Mouse (Mus musculus) lung, embryonic 16.5 days (tissue): ENCODE data around the gene Adnp. TPM values are rescaled to one million over a fixed set of nuclear protein-coding genes. Genes with fewer than 3 reads are reported as not detected.

Experiments
- ATAC-seq: fragments of 200-750 bp; cut with Nextera tagmentation; 2 replicates; pipeline ENCODE4 v1.8.0; 2017; ENCODE audit warnings: low read depth, mild to moderate bottlenecking, moderate library complexity
- H3K27ac ChIP-seq: fragments of 300-500 bp; sonication (generic); 2 replicates; pipeline ENCODE4 v1.5.1; 2014; ENCODE audit warnings: mild to moderate bottlenecking, control low read depth, low read length
- H3K27me3 ChIP-seq: fragments of 300-500 bp; sonication (generic); 2 replicates; pipeline ENCODE4 v1.6.1; 2014; ENCODE audit warnings: low read depth, low read length, mixed read lengths; ENCODE audit not compliant: control insufficient read depth, insufficient read depth
- H3K36me3 ChIP-seq: fragments of 300-500 bp; sonication (generic); 2 replicates; pipeline ENCODE4 v1.6.1; 2014; ENCODE audit warnings: low read length; ENCODE audit not compliant: control insufficient read depth, insufficient read depth
- H3K4me1 ChIP-seq: fragments of 300-500 bp; sonication (generic); replicated peaks from 2 replicates; pipeline ENCODE4 v1.6.1; 2014; ENCODE audit warnings: low read length, mixed read lengths; ENCODE audit not compliant: control insufficient read depth, insufficient read depth
- H3K4me2 ChIP-seq: fragments of 300-500 bp; sonication (generic); 2 replicates; pipeline ENCODE4 v1.6.1; 2014; ENCODE audit warnings: low read depth, low read length, control low read depth
- H3K4me3 ChIP-seq: fragments of 300-500 bp; sonication (generic); 2 replicates; pipeline ENCODE4 v1.5.1; 2014; ENCODE audit warnings: mild to moderate bottlenecking, low read length, control low read depth
- H3K9ac ChIP-seq: fragments of 300-500 bp; sonication (generic); 2 replicates; pipeline ENCODE4 v1.6.1; 2014; ENCODE audit warnings: low read length, control low read depth
- H3K9me3 ChIP-seq: fragments of 300-500 bp; sonication (generic); 2 replicates; pipeline ENCODE4 v1.6.1; 2016; ENCODE audit warnings: low read length; ENCODE audit not compliant: control insufficient read depth
- WGBS: fragments of 180-500 bp; shearing (Covaris S2); extraction: QIAGEN DNeasy Blood & Tissue Kit; methylation state at CpG from one replicate; pipeline ENCODE4 v1.1.7; 2014; 5-methylcytosine and 5-hydroxymethylcytosine counted together
- microRNA-seq: library from miRNA; unstranded; fragments of <30 nt; microRNA quantifications from one replicate; pipeline ENCODE4, GENCODE M21; 2016
- polyA plus RNA-seq: library from polyadenylated mRNA; unstranded; fragments of >200 nt; fragmentation: Nextera tagmentation; extraction: Ambion mirVana; gene quantifications from 2 replicates; pipeline ENCODE4 v1.2.1, GENCODE M21; 2015

Adnp gene
- polyA plus RNA-seq, 1 experiment from 2014 or later: 1.3 TPM

- Histone ChIP-seq H3K4me2 (no peak overlapping the region), H3K27ac (no peak overlapping the region), H3K36me3 (no peaks in the 10 kb centered on the region), H3K27me3 (no peaks in the 10 kb centered on the region), H3K4me1 (no peaks in the 10 kb centered on the region), H3K4me3 (no peak overlapping the region), H3K9me3 (no peaks in the 10 kb centered on the region), H3K9ac (no peak overlapping the region)
- ATAC-seq: no peak
- WGBS: 49% methylated on average over 22 of the region's 22 CpGs
These were observed 59.0 kb downstream of the Adnp start for GRCm38 (mm10) chr2:168147722-168148432.

- H3K36me3 ChIP-seq: no peaks in the 10 kb centered on the region
- H3K4me1 ChIP-seq: no peaks in the 10 kb centered on the region
- H3K9ac ChIP-seq: no peak overlapping the region
- no peaks in the 10 kb centered on the region for H3K9me3 ChIP-seq
- ATAC-seq: peak; percentile 80
- 0 out of 2 replicates have a peak overlapping the region, but pooled peaks have one; percentile 10 for H3K27ac ChIP-seq
- H3K4me3 ChIP-seq: no peak overlapping the region
- H3K27me3 ChIP-seq: no peaks in the 10 kb centered on the region
- H3K4me2 ChIP-seq: no peak overlapping the region
- 29% methylated on average over 2 of the region's 2 CpGs for WGBS
These were observed 61.5 kb downstream of the Adnp start for GRCm38 (mm10) chr2:168145437-168145836.

- H3K36me3 ChIP-seq: no peaks in the 10 kb centered on the region
- H3K27me3 ChIP-seq: no peaks in the 10 kb centered on the region
- no peak for ATAC-seq
- no peak overlapping the region for H3K4me2 ChIP-seq
- no peaks in the 10 kb centered on the region for H3K4me1 ChIP-seq
- no peak overlapping the region for H3K9ac ChIP-seq
- H3K9me3 ChIP-seq: no peaks in the 10 kb centered on the region
- 42% methylated on average over 5 of the region's 5 CpGs for WGBS
- no peak overlapping the region for H3K27ac ChIP-seq
- no peak overlapping the region for H3K4me3 ChIP-seq
These were observed 63.1 kb downstream of the Adnp start for GRCm38 (mm10) chr2:168143794-168144193.

- 70% methylated on average over 15 of the region's 15 CpGs for WGBS
- H3K4me1 ChIP-seq: no peaks in the 10 kb centered on the region
- H3K27me3 ChIP-seq: no peaks in the 10 kb centered on the region
- no peak overlapping the region for H3K9ac ChIP-seq
- H3K4me3 ChIP-seq: no peak overlapping the region
- ATAC-seq: no peak
- no peak overlapping the region for H3K4me2 ChIP-seq
- no peaks in the 10 kb centered on the region for H3K9me3 ChIP-seq
- H3K36me3 ChIP-seq: no peaks in the 10 kb centered on the region
- H3K27ac ChIP-seq: no peak overlapping the region
These were observed 69.8 kb downstream of the Adnp start for GRCm38 (mm10) chr2:168137161-168137560.

Small RNAs within 50 kb of the gene (microRNA-seq; reads per million reads assigned to microRNA genes)
- gene Gm24561: not detected

Other genes starting within 250 kb of the Adnp start
- 2.0 and 2.5 TPM in 2 replicates for gene Ripor3, start 196.5 kb downstream of the Adnp start, polyA plus RNA-seq
- gene Pard6b, start 126.1 kb downstream of the Adnp start, polyA plus RNA-seq: 11.4 and 12.6 TPM in 2 replicates
- gene Gm20716, start 23.3 kb upstream of the Adnp start, polyA plus RNA-seq: 14.7 and 15.3 TPM in 2 replicates
- gene Dpm1, start 23.5 kb upstream of the Adnp start, polyA plus RNA-seq: 80.2 and 98.3 TPM in 2 replicates
- gene Mocs3, start 23.5 kb upstream of the Adnp start, polyA plus RNA-seq: 4.5 and 4.6 TPM in 2 replicates
- 0.19 and 0.20 TPM in 2 replicates for gene Kcng1, start 74.6 kb upstream of the Adnp start, polyA plus RNA-seq